Mouse (Mus musculus) kidney, postnatal 0 days (tissue): ENCODE results near the gene Rgl1. TPM values are rescaled to one million over a fixed set of nuclear protein-coding genes. Genes with fewer than 3 reads are reported as not detected.

Experiments
- ATAC-seq: fragments of 200-750 bp; cut with Nextera tagmentation; replicated peaks from 2 replicates; pipeline ENCODE4 v1.8.0; 2017; ENCODE audit warnings: low read depth, moderate number of reproducible peaks, moderate TSS enrichment, moderate library complexity; ENCODE audit not compliant: low FRiP score
- DNase-seq: peaks from one replicate; pipeline ENCODE4 v3.0.0-alpha.2; 2016; ENCODE audit warnings: low spot score
- H3K27ac ChIP-seq: fragments of 300-500 bp; sonication (generic); 2 replicates; pipeline ENCODE4 v1.5.1; 2014; ENCODE audit warnings: mild to moderate bottlenecking
- H3K27me3 ChIP-seq: fragments of 300-500 bp; sonication (generic); 2 replicates; pipeline ENCODE4 v1.6.1; 2014; ENCODE audit warnings: low read length, mixed read lengths; ENCODE audit not compliant: insufficient read depth
- H3K36me3 ChIP-seq: fragments of 300-500 bp; sonication (generic); 2 replicates; pipeline ENCODE4 v1.6.1; 2014; ENCODE audit warnings: low read length, mixed read lengths; ENCODE audit not compliant: insufficient read depth
- H3K4me1 ChIP-seq: fragments of 300-500 bp; sonication (generic); replicated peaks from 2 replicates; pipeline ENCODE4 v1.6.1; 2014; ENCODE audit warnings: antibody characterized with exemption, low read length, mixed read lengths; ENCODE audit not compliant: insufficient read depth
- H3K4me2 ChIP-seq: fragments of 300-500 bp; sonication (generic); 2 replicates; pipeline ENCODE4 v1.6.1; 2014; ENCODE audit warnings: mild to moderate bottlenecking, low read length, moderate library complexity, mixed read lengths
- H3K4me3 ChIP-seq: fragments of 300-500 bp; sonication (generic); replicated peaks from 2 replicates; pipeline ENCODE4 v1.5.1; 2014; ENCODE audit warnings: low read depth, low read length
- H3K9ac ChIP-seq: fragments of 300-500 bp; sonication (generic); 2 replicates; pipeline ENCODE4 v1.6.1; 2014; ENCODE audit warnings: low read depth, low read length
- H3K9me3 ChIP-seq: fragments of 300-500 bp; sonication (generic); replicated peaks from 2 replicates; pipeline ENCODE4 v1.6.1; 2016; ENCODE audit warnings: low read length, inconsistent platforms, mixed read lengths
- CTCF ChIP-seq: IDR thresholded peaks from 2 replicates; pipeline ENCODE4 v1.5.1; 2016; ENCODE audit warnings: antibody characterized with exemption, low read depth, mild to moderate bottlenecking, moderate library complexity
- WGBS: fragments of 180-500 bp; shearing (Covaris S2); extraction: QIAGEN DNeasy Blood & Tissue Kit; methylation state at CpG from one replicate; pipeline ENCODE4 v1.1.7; 2014; 5-methylcytosine and 5-hydroxymethylcytosine counted together
- polyA plus RNA-seq: library from polyadenylated mRNA; unstranded; fragments of >200 nt; fragmentation: Nextera tagmentation; extraction: Ambion mirVana; gene quantifications from 2 replicates; pipeline ENCODE4 v1.2.1, GENCODE M21; 2015

The Rgl1 gene
- polyA plus RNA-seq, 1 experiment from 2014 or later = 59.4 TPM

DNA sequence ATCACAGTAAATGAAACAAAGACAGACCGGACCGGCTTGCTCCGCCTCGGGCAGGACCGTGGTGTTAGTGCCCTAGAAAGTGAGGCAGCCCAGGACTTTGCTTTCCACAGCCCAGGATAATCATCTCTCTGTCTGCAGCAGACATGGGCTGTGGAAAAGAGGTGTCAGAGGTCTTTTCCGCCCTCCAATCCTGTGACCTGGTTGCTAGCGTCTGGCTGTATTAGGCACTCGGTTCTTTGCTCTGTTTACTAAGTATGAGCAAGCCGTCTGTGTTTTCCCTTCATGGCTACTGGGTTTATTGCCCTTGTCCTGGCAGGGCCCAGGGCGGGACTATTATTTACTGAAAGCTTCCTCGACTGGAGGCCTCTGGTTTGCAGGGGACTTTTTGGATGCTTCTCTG, 268.6 kb downstream of the Rgl1 start:
- H3K4me2 ChIP-seq = peak overlapping the region; percentile 44
- no peaks in the 10 kb centered on the region for H3K36me3 ChIP-seq
- peak overlapping the region; percentile 58 for H3K27ac ChIP-seq
- H3K9me3 ChIP-seq = no peaks in the 10 kb centered on the region
- no peak for TF ChIP-seq CTCF
- H3K9ac ChIP-seq = peak overlapping the region; percentile 8; the same call in 1 of the 2 replicates
- ATAC-seq (peak; percentile 78), DNase-seq (peak; percentile 63)
- no peak overlapping the region for H3K4me3 ChIP-seq
- WGBS = 15% methylated on average over 11 of the region's 11 CpGs
- no peaks in the 10 kb centered on the region for H3K27me3 ChIP-seq
- no peaks in the 10 kb centered on the region for H3K4me1 ChIP-seq

DNA sequence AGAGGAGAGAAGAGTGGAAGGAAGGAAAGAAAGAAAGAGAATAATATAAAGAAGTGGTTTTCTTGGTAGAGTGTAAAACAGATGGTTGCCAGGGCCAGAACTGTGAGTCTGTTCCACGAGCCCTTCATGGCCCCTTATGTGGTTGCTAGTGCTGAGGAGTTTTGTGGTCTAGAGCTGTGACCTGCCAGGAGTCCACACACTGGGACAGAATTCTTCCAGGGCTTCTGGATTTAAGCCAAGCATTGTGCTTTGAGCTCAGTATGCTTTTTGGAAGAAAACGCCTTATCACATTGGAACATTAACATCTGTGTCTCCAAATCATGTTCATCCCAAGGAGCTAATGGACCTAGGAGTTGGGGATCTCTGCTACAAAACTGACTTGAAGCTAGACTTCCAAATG, 269.3 kb downstream of the Rgl1 start:
- Histone ChIP-seq H3K9me3 (no peaks in the 10 kb centered on the region), H3K9ac (no peak overlapping the region), H3K4me1 (no peaks in the 10 kb centered on the region), H3K4me3 (no peak overlapping the region), H3K27ac (no peak overlapping the region), H3K27me3 (no peaks in the 10 kb centered on the region), H3K4me2 (no peak overlapping the region), H3K36me3 (no peaks in the 10 kb centered on the region)
- no peak for TF ChIP-seq CTCF
- DNase-seq = peak; percentile 22
- WGBS = 55% methylated on average over 2 of the region's 2 CpGs
- no peak for ATAC-seq

DNA sequence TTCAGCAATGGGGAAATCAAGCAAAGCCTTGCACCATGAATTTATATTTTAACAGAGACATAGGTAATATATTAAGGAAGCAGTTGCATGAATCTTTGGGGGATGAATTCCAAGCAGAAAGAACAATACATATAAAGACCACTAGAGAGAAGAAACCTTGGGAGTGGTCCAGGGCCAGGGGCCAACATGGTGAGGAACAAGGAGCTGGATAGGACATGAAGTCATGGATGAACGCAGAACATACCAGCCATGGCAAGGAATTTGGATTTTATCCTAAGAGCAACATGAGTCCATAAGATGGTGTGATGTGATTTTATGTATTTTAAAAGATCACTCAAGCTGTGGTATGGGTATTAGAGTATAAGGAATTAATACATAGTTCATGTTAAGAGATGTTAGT, 273.9 kb downstream of the Rgl1 start:
- H3K27me3 ChIP-seq = no peaks in the 10 kb centered on the region
- ATAC-seq = no peak
- H3K4me2 ChIP-seq = no peak overlapping the region
- H3K4me1 ChIP-seq = no peaks in the 10 kb centered on the region
- no peak for DNase-seq
- TF ChIP-seq CTCF = no peak
- H3K4me3 ChIP-seq = no peak overlapping the region
- H3K36me3 ChIP-seq = no peaks in the 10 kb centered on the region
- H3K9me3 ChIP-seq = no peaks in the 10 kb centered on the region
- WGBS = 90% methylated on average over 1 of the region's 1 CpGs
- H3K9ac ChIP-seq = no peak overlapping the region
- no peak overlapping the region for H3K27ac ChIP-seq

DNA sequence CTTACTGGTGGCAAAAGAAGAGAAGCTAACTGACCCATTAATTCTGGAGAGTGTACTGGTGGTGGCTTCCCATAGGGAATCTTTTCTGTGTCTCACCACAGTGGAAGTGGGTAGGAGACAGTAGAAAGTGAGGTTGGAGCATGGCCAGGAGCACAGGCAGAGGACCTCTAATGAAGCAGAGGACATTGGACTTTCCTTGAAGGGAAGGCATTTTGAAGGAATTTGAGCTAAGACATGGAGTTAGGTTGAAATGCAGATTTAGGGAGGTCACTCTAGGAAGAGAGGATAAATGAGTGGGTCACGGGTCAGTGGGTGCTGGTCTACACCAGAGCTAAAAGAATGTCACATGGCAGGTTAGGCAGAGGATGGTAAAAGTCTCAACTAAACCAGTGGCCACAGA, 275.3 kb downstream of the Rgl1 start:
- Histone ChIP-seq H3K4me1 (no peaks in the 10 kb centered on the region), H3K4me2 (no peak overlapping the region), H3K36me3 (no peaks in the 10 kb centered on the region), H3K27me3 (no peaks in the 10 kb centered on the region), H3K9ac (no peak overlapping the region), H3K9me3 (no peaks in the 10 kb centered on the region), H3K27ac (no peak overlapping the region), H3K4me3 (no peak overlapping the region)
- DNase-seq (no peak), ATAC-seq (no peak)
- WGBS = 77% methylated on average over 1 of the region's 1 CpGs
- TF ChIP-seq CTCF = no peak

DNA sequence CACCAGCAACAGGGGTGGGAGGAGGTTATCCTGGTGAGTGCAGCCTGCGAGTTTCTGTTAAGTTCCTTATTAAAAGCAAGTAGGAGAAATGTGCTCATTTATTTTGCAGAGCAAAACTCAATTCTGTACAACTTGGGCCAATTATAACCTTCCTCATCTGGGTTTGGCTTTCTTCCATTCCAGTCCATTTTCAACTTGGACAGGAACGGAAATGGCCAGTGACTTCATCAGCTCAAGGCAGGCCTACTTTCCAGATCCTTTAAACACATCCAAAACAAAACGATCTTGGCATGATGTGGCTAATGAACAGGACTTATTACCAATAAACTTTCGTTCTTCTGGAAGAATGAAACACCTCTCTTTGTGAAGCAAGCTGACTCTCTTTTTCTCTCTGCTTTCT, 290.0 kb downstream of the Rgl1 start:
- Histone ChIP-seq H3K9ac (no peak overlapping the region), H3K4me1 (no peaks in the 10 kb centered on the region), H3K27ac (no peak overlapping the region), H3K36me3 (no peaks in the 10 kb centered on the region), H3K4me2 (no peak overlapping the region), H3K9me3 (no peaks in the 10 kb centered on the region), H3K27me3 (no peaks in the 10 kb centered on the region), H3K4me3 (no peak overlapping the region)
- DNase-seq (no peak), ATAC-seq (no peak)
- 67% methylated on average over 4 of the region's 4 CpGs for WGBS
- no peak for TF ChIP-seq CTCF

DNA sequence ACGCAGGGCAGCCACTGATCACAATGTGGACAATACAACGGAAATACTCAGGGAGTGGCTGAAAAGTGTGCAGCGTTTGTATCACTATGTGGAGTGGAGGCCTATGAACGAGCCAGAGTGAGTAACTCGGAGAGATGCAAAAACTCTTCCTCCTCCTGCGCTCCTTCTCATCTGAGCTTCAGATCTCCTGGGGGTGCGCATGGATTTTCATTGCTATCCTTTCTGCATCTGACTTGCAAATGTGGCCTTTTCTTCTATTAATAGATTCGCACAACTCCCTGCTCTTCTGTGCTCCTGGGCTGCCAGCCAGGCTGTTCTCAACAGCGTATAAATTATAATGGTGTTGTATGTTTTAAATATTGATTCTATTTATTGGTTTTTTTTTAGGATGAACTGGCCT, 297.7 kb downstream of the Rgl1 start:
- no peak overlapping the region for H3K4me2 ChIP-seq
- H3K27ac ChIP-seq = no peak overlapping the region
- no peaks in the 10 kb centered on the region for H3K27me3 ChIP-seq
- TF ChIP-seq CTCF = no peak
- H3K9ac ChIP-seq = no peak overlapping the region
- no peak for ATAC-seq
- no peaks in the 10 kb centered on the region for H3K36me3 ChIP-seq
- DNase-seq = no peak
- H3K4me3 ChIP-seq = no peak overlapping the region
- H3K9me3 ChIP-seq = no peaks in the 10 kb centered on the region
- 74% methylated on average over 9 of the region's 9 CpGs for WGBS
- H3K4me1 ChIP-seq = no peaks in the 10 kb centered on the region

Other genes with a start within 250 kb of the Rgl1 start
- gene Apobec4, start 15.8 kb downstream of the Rgl1 start, polyA plus RNA-seq = not detected in 2 replicates
- gene Arpc5, start 191 bp upstream of the Rgl1 start, polyA plus RNA-seq = 294 and 307 TPM in 2 replicates
- gene Ncf2, start 33.8 kb upstream of the Rgl1 start, polyA plus RNA-seq = 7.3 and 8.3 TPM in 2 replicates
- 23.0 and 23.1 TPM in 2 replicates for gene Smg7, start 136.3 kb upstream of the Rgl1 start, polyA plus RNA-seq
- 0.58 and 0.84 TPM in 2 replicates for gene Nmnat2, start 188.6 kb upstream of the Rgl1 start, polyA plus RNA-seq